Mouse (Mus musculus) limb, embryonic 13.5 days (tissue): ENCODE data around the gene Adar. TPM values are rescaled to one million over a fixed set of nuclear protein-coding genes. Genes with fewer than 3 reads are reported as not detected.
A peak's percentile ranks its signal among the peaks of the same experiment; 100 is the strongest.

ENCODE experiments used
- ATAC-seq: fragments of 200-750 bp; cut with Nextera tagmentation; 2 replicates; pipeline ENCODE4 v1.8.0; 2017; ENCODE audit warnings: low read depth, moderate number of reproducible peaks, moderate TSS enrichment; ENCODE audit not compliant: low FRiP score
- H3K27ac ChIP-seq: fragments of 300-500 bp; sonication (generic); 2 replicates; pipeline ENCODE4 v1.5.1; 2015; ENCODE audit warnings: inconsistent platforms, mild to moderate bottlenecking, moderate library complexity
- H3K27me3 ChIP-seq: fragments of 300-500 bp; sonication (generic); 2 replicates; pipeline ENCODE4 v1.6.1; 2015; ENCODE audit warnings: mild to moderate bottlenecking, inconsistent platforms
- H3K36me3 ChIP-seq: fragments of 300-500 bp; sonication (generic); 2 replicates; pipeline ENCODE4 v1.6.1; 2015; ENCODE audit warnings: inconsistent platforms, mild to moderate bottlenecking, moderate library complexity
- H3K4me1 ChIP-seq: fragments of 300-500 bp; sonication (generic); 2 replicates; pipeline ENCODE4 v1.6.1; 2015; ENCODE audit warnings: inconsistent platforms
- H3K4me2 ChIP-seq: fragments of 300-500 bp; sonication (generic); replicated peaks from 2 replicates; pipeline ENCODE4 v1.6.1; 2015; ENCODE audit warnings: inconsistent platforms, mild to moderate bottlenecking, moderate library complexity
- H3K4me3 ChIP-seq: fragments of 300-500 bp; sonication (generic); 2 replicates; pipeline ENCODE4 v1.5.1; 2015; ENCODE audit warnings: moderate library complexity, mild to moderate bottlenecking, inconsistent platforms
- H3K9ac ChIP-seq: fragments of 300-500 bp; sonication (generic); 2 replicates; pipeline ENCODE4 v1.6.1; 2015; ENCODE audit warnings: mild to moderate bottlenecking, inconsistent platforms
- H3K9me3 ChIP-seq: fragments of 300-500 bp; sonication (generic); 2 replicates; pipeline ENCODE4 v1.6.1; 2016; ENCODE audit warnings: inconsistent platforms
- WGBS: fragments of 180-500 bp; shearing (Covaris S2); methylation state at CpG from one replicate; pipeline ENCODE4 v1.1.7; 2015; 5-methylcytosine and 5-hydroxymethylcytosine counted together
- polyA plus RNA-seq: library from polyadenylated mRNA; unstranded; fragments of >200 nt; fragmentation: Nextera tagmentation; extraction: Ambion mirVana; gene quantifications from 2 replicates; pipeline ENCODE4 v1.2.1, GENCODE M21; 2015

The Adar gene
- polyA plus RNA-seq, 1 experiment from 2014 or later, result 12.4 TPM

DNA sequence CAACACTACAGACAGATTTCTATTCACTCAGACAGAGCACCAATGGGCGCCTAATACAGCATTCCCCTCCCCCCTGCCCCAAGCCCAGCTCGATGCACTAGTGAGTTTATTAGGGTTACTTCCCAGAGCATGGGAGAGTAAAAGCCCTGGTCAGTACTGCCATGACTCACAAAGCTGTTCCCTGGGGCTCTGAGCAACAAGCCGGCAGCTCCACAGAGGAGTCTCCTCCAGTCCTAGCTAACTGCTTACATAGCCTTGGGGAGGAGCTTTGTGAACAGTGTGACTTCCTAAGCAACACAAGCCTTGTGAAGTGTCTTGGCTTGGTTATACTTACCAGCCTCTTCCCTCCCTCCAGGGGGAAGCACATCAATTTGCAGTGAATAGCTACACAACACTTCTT, 11.2 kb upstream of the Adar start:
- Histone ChIP-seq H3K27ac (no peak overlapping the region), H3K36me3 (no peaks in the 10 kb centered on the region), H3K9me3 (no peaks in the 10 kb centered on the region), H3K4me1 (no peaks in the 10 kb centered on the region), H3K9ac (peak overlapping the region; percentile 4; the same call in 1 of the 2 replicates), H3K27me3 (no peaks in the 10 kb centered on the region), H3K4me3 (no peak overlapping the region), H3K4me2 (no peak overlapping the region)
- 38% methylated on average over 3 of the region's 3 CpGs for WGBS
- no peak for ATAC-seq

DNA sequence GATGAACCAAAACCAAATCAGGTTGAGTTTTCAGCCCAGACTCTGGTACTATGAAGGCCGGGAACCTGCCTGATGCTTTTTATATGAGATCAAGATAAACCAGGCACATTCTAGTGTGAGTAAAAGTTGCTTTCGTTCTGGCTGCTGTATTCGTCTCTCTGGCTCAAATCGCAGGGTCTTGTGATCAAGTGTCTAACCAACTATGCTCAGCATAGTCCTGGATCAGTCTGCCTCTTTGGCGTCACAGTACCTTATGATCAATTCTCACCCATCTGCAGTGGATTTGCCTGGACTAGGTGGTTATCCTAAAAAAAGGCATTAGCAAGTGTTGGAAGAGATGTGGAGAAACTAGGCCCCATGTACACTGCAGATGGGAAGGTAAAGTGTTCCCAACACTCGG, 10.8 kb upstream of the Adar start:
- H3K4me3 ChIP-seq, result no peak overlapping the region
- ATAC-seq, result no peak
- H3K27me3 ChIP-seq, result no peaks in the 10 kb centered on the region
- no peaks in the 10 kb centered on the region for H3K36me3 ChIP-seq
- H3K4me1 ChIP-seq, result no peaks in the 10 kb centered on the region
- H3K9ac ChIP-seq, result no peak overlapping the region
- 78% methylated on average over 6 of the region's 6 CpGs for WGBS
- no peak overlapping the region for H3K4me2 ChIP-seq
- H3K27ac ChIP-seq, result no peak overlapping the region
- H3K9me3 ChIP-seq, result no peaks in the 10 kb centered on the region

DNA sequence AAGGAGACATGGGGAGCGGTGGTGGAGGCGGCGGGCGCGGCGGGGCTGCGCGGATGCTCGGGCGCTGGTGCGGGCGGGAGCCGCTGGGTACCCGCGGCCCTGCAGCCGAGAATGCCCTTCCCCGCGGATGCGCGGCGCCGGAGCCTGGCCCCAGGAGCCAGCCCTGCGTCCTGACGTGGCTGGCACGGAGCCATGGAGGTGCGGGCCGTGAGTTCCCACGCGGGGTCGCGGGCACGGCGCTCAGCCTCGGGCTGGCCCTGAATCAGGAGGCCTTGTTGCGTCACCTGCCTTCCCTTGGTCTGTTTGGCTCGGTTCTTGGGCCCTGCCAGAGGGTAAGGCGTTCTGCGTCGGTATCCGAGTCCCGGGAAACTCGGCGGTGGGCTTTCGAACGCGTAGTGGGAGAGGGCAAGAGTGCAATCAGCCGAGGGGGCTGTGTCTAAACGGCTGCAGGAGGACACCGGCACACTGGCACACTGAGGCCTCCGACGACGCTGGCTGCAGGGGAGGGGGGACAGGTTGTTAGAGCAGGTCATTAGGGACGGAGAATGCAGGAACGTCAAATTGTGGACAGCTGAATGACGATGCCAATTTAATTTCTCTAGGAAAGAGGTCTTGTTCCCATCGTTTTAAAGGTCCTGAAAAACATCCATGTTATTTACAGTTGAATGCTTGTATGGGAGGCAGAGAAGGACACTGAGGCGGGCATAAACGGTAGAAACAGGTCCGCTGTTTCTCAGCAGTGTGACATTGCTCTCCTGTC, 565 bp downstream of the Adar start:
- Histone ChIP-seq H3K27ac (peak overlapping the region; percentile 65), H3K4me1 (peaks cover 10% of the 10 kb centered on the region), H3K4me3 (peak overlapping the region; percentile 95), H3K27me3 (no peaks in the 10 kb centered on the region), H3K9me3 (no peaks in the 10 kb centered on the region), H3K36me3 (no peaks in the 10 kb centered on the region), H3K4me2 (peak overlapping the region; percentile 90), H3K9ac (peak overlapping the region; percentile 94)
- WGBS, result 3% methylated on average over 50 of the region's 59 CpGs
- ATAC-seq, result peak; percentile 83

DNA sequence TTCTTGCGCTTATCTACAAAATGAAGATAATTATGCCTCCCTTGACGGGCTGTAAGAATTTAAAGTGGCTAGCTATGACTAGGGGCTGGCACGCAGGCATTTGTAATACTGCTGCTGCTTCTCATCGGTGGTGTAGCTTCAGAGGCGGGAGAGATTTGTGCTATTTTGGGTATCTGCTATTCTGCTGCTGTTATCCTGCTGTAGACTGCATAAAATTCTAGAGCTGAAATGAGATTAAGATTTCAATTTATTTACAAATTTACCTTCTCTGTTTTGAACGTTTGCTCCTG, 1.1 kb downstream of the Adar start:
- Histone ChIP-seq H3K4me1 (peaks cover 10% of the 10 kb centered on the region), H3K9ac (peak overlapping the region; percentile 94), H3K9me3 (no peaks in the 10 kb centered on the region), H3K27me3 (no peaks in the 10 kb centered on the region), H3K27ac (no peak overlapping the region), H3K36me3 (no peaks in the 10 kb centered on the region), H3K4me2 (peak overlapping the region; percentile 90), H3K4me3 (peak overlapping the region; percentile 95)
- no peak for ATAC-seq
- 54% methylated on average over 6 of the region's 6 CpGs for WGBS

DNA sequence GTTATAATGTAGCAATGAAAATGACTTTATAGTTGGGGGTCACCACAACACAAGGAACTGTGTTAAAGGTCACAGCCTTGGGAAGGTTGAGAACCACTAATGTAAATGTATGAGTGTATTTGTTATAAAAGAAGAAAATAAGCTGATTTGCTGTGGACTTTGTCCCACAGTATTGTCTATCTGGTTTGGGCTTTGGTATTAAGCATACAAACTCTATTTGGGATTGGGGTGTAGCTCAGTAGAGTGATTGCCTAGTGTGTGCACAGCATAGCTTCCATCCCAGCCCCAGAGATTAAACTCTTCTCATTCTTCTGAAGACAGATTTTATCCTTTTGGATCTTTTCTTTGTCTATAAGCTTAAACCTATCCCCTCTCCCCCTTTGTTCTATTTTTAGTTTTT, 7.2 kb downstream of the Adar start:
- Histone ChIP-seq H3K27me3 (no peaks in the 10 kb centered on the region), H3K27ac (no peak overlapping the region), H3K9me3 (no peaks in the 10 kb centered on the region), H3K4me3 (no peak overlapping the region), H3K4me2 (no peak overlapping the region), H3K36me3 (no peaks in the 10 kb centered on the region), H3K4me1 (no peaks in the 10 kb centered on the region), H3K9ac (no peak overlapping the region)
- ATAC-seq, result no peak

DNA sequence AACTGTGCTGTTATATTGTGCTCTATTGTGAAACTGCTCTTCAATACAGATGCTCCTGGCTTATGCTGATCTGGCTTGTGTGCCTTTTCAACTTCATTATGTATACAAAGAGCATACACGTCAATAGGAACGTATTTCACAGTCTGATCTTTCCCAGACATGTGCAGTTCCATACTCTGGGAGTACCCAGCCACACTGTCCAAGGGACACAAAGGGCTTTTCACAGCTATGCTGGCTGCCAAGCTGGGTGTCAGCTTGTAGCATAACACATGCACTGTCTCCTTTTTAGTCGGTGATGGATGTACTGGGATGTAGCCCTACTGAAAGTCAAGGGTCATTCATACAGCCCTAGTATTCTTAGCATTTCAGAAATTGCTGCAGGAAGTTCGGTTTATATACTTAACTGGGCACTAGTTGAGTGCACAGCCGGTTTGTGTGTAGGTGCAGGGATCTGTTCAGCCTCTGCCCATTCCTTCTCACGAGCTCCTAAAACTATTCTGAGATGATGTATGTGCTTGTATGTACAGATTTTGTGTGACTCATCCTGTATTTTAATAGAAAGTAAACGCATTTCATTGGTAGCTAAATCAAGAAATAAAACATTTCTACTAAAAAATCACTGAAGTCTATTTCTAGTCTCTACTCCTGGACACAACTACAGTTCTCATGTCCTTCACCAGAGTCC, 8.7 kb downstream of the Adar start:
- Histone ChIP-seq H3K4me2 (no peak overlapping the region), H3K9ac (no peak overlapping the region), H3K27me3 (no peaks in the 10 kb centered on the region), H3K4me1 (no peaks in the 10 kb centered on the region), H3K27ac (no peak overlapping the region), H3K36me3 (no peaks in the 10 kb centered on the region), H3K4me3 (no peak overlapping the region), H3K9me3 (no peaks in the 10 kb centered on the region)
- ATAC-seq, result no peak
- 82% methylated on average over 7 of the region's 7 CpGs for WGBS

DNA sequence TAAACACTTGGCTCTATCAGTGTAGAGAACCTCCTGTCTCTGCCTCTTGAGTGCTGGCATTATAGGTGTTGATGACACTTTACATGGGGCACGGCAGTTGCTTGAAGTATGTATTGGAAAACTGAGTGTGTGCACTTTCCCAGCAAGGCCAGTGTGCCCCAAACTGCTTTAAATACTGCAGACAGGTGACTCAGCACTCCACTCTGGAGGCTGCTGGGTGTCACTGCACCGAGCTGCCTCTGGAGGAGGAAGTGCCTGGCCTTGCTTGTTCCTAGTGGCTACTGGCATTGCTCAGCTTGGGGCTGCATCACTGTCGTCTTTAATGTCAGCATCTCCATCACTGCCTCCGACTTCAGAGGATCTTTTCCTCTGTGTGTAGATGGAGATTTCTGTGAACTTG, 12.2 kb downstream of the Adar start:
- ATAC-seq, result no peak
- Histone ChIP-seq H3K9me3 (no peaks in the 10 kb centered on the region), H3K27me3 (no peaks in the 10 kb centered on the region), H3K4me3 (no peak overlapping the region), H3K36me3 (no peaks in the 10 kb centered on the region), H3K4me2 (no peak overlapping the region), H3K9ac (no peak overlapping the region), H3K27ac (no peak overlapping the region), H3K4me1 (peaks cover 15% of the 10 kb centered on the region)
- 21% methylated on average over 4 of the region's 4 CpGs for WGBS

DNA sequence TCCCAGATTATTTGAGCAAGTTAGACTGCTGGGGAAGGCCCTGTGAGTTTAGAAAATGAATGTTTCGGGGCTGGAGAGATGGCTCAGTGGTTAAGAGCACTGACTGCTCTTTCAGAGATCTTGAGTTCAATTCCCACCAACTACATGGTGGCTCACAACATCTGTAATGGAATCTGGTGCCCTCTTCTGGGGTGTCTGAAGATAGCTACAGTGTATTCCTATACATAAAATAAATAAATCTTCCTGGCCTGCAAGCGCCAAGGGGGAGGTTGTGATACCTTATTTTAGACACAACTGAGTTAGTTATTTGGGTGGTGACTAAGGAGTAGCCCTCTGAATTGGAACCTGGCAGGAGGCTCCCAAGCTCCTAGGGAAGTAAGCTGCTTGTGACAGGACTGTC, 14.0 kb downstream of the Adar start:
- ATAC-seq, result no peak
- H3K4me1 ChIP-seq, result peaks cover 15% of the 10 kb centered on the region
- H3K36me3 ChIP-seq, result no peaks in the 10 kb centered on the region
- H3K27me3 ChIP-seq, result no peaks in the 10 kb centered on the region
- H3K4me2 ChIP-seq, result no peak overlapping the region
- no peak overlapping the region for H3K9ac ChIP-seq
- WGBS, result 88% methylated on average over 2 of the region's 2 CpGs
- no peak overlapping the region for H3K4me3 ChIP-seq
- H3K27ac ChIP-seq, result no peak overlapping the region
- H3K9me3 ChIP-seq, result no peaks in the 10 kb centered on the region

DNA sequence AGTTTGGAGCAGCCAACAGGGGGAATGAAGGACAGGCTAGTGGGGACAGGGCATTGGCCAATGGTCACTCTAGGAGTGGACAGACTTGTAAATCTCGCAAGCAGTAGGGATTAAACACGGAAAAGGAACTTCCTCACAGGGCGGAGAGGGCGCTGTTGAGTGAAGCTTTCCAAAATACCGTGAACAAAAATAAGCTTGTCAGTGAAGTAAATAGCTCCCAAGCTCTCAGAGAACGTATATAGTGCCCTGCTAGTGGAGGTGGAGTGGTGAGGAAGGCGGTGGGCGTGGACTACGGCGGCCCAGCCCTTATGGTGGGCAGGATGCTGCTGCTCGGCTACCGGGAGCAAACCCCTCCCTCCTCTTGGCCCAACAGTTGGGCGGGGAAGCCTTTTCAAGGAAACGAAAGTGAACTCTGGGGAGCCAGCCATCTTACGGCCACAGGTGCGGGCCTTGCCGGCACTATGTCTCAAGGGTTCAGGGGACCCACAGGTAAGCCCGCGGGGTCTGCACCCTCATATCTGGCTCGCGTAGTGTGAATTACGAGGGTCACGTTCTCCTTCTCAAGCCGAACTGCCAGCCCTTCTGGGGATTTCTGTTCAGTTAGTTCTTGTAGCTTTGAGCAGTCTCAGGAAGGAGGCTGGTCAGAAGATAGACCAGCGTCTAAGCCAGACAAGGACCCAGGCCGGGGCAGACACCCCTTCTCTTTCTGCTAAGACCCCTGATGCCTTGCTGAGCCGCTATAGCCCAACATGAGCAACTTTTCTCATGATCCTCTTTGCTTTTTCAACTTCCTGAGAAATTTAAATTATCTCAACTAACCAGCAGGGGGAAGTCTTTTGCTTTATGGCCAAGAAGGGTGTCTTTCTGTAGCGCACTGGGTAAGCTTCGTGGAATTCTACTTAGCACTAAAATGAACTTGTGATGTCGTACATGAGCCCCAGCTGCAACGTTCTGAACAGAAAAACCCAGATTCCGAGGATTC, 15.8 kb downstream of the Adar start:
- peaks cover 11% of the 10 kb centered on the region for H3K36me3 ChIP-seq
- peaks cover 15% of the 10 kb centered on the region for H3K4me1 ChIP-seq
- H3K27ac ChIP-seq, result peak overlapping the region; percentile 40; the same call in 1 of the 2 replicates
- H3K27me3 ChIP-seq, result no peaks in the 10 kb centered on the region
- H3K4me3 ChIP-seq, result peak overlapping the region; percentile 69
- H3K4me2 ChIP-seq, result peak overlapping the region; percentile 87
- H3K9me3 ChIP-seq, result no peaks in the 10 kb centered on the region
- peak; percentile 92 for ATAC-seq
- WGBS, result 2% methylated on average over 32 of the region's 32 CpGs
- peak overlapping the region; percentile 75 for H3K9ac ChIP-seq

DNA sequence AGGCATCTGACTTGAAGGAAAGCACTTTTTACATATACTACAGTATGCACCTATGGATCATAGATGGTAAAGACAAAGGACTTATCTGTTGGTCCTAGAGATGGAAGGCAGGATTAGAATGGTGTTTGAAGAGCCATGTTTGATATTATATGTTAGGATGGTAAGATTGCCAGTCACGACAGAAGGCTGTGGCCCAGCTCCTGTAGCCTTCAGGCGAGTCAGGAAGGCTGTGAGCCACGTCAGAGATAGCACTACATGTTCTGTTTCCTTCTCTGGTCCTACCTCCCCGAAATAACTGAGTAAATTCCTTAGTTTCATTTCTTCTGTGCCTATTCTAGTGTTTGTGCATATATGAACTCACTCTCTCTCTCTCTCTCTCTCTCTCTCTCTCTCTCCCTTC, 17.3 kb downstream of the Adar start:
- H3K36me3 ChIP-seq, result peaks cover 24% of the 10 kb centered on the region
- 86% methylated on average over 4 of the region's 4 CpGs for WGBS
- H3K4me3 ChIP-seq, result no peak overlapping the region
- H3K27me3 ChIP-seq, result no peaks in the 10 kb centered on the region
- H3K4me2 ChIP-seq, result no peak overlapping the region
- no peak overlapping the region for H3K9ac ChIP-seq
- H3K4me1 ChIP-seq, result peaks cover 15% of the 10 kb centered on the region
- H3K9me3 ChIP-seq, result no peaks in the 10 kb centered on the region
- ATAC-seq, result no peak
- H3K27ac ChIP-seq, result no peak overlapping the region

DNA sequence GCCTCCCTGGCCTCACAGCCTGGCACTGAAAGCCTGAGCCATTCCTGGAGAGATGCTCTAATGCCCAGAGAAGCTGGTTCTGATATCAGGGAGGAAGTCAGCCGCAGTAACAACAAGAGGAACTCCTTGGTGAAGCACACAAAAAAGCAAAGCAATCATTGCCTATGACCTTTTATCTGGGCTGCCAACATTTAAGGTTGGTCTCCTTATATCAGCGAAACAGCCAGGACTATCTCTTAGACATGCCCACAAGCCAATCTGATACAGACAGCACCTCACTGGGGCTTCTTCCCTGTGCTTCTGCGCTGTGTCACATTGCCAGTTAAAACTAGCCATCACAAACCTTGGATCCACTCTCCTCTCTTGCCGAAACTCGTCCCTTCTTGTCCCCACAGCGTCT, 23.7 kb downstream of the Adar start:
- Histone ChIP-seq H3K4me2 (no peak overlapping the region), H3K9ac (no peak overlapping the region), H3K4me3 (no peak overlapping the region), H3K27ac (no peak overlapping the region), H3K4me1 (no peaks in the 10 kb centered on the region), H3K27me3 (no peaks in the 10 kb centered on the region), H3K36me3 (peaks cover 83% of the 10 kb centered on the region), H3K9me3 (no peaks in the 10 kb centered on the region)
- no peak for ATAC-seq
- 95% methylated on average over 6 of the region's 6 CpGs for WGBS

DNA sequence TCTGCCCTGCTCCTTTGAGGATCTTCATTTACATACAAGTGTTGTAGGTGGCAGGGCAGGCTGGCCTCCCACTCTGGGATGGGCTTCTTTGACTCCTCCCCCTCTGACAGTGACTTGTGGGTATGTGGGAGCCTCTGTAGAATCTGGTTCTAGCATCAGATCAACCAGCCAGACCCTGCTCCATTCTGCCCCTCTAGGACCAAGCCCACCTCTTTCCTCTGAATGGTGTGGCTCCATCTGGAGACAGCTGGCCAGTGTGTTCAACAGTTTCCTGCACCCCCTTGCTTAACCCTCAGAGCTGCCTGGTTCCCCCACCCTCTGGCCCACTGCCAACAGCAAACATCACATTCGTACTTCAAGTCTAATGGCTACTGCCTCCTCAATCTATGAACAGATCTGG, 37.5 kb downstream of the Adar start:
- H3K27me3 ChIP-seq, result no peaks in the 10 kb centered on the region
- no peak overlapping the region for H3K4me2 ChIP-seq
- no peaks in the 10 kb centered on the region for H3K9me3 ChIP-seq
- ATAC-seq, result no peak
- H3K9ac ChIP-seq, result no peak overlapping the region
- no peak overlapping the region for H3K27ac ChIP-seq
- peaks cover 47% of the 10 kb centered on the region for H3K36me3 ChIP-seq
- 44% methylated on average over 1 of the region's 1 CpGs for WGBS
- H3K4me3 ChIP-seq, result no peak overlapping the region
- H3K4me1 ChIP-seq, result no peaks in the 10 kb centered on the region
